Mouse (Mus musculus): Measurements from ENCODE around the gene Raver2. TPM values are rescaled to one million over a fixed set of nuclear protein-coding genes. Genes with fewer than 3 reads are reported as not detected.

Gene Raver2
- total RNA-seq (2023), result 0.17 TPM in 1 of 4 replicates, not detected in the others

DNA sequence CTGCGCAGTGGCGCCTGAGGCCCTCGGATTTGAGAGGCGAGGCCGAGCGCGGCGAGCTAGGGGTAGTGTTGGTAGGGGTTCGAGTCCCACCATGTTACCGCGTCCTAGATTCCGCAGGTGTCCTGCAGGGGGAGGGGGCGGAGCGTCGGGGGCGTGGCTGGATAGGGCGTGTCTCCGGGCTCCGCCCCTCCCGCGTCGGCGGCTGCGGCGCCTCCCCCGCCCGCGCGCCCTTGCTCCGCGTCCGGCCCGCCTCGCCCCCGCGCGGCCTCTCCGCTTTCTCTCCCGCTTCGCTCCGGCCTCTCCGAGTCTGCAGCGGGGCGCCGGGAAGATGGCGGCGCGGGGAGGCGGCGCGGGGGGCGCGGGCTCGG is at the start of gene Raver2:
Raver2 (plus strand) TSS at position 198 of the 368 bp plus-strand sequence.

DNA sequence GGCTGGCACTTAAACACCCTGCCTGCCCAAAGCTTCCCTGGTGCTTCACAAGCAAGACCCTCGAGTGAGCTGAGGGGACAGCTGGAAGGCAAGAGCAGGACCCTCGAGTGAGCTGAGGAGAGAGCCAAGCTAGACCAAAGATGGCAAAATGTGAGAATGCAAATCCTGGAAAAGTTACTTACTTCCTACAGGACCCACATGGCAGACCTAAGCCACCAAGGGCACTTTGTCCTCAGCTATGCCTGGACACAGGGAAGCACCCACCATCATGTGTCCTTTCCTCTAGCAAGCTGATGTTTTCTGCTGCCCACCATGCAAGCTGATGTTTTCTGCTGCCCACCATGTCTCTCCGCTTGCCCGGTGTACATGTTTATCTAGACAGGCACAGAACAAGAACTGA is 48.2 kb upstream of the Raver2 start, which contains the start of gene Gm10577:
Gm10577 (minus strand) TSS at position 101 of the 400 bp plus-strand sequence.

Other genes starting within 250 kb of the Raver2 start
- gene Gm10577, start 48.3 kb upstream of the Raver2 start, total RNA-seq (2023), result not detected in 4 replicates
- gene Jak1, start 196.3 kb downstream of the Raver2 start, total RNA-seq (2023), result 350 to 370 TPM (median 357 TPM) in 4 replicates